ENCODE assay signal across 8 mouse cellular contexts in genomic region chr7:24883896-24884692, GRCm38 (mm10). TPM values are rescaled to one million over a fixed set of nuclear protein-coding genes. Genes with fewer than 3 reads are reported as not detected.
DNase-seq lines count a peak whose midpoint lies in the region; ATAC-seq lines count a peak whose summit lies in the region.

Gene Rps19, plus strand, starts transcription at chr7:24884371.

- WGBS in heart, embryonic 10.5 days: under 1% methylated on average over 57 of the region's 57 CpGs
- WGBS in kidney, embryonic 15.5 days: under 1% methylated on average over 57 of the region's 57 CpGs

- peak; percentile 98 to 99 for DNase-seq in B cell, adult 2 months
- DNase-seq in brain, adult 2 months (ENCODE audit: low read depth, low spot score): peak; percentile 100
- peak; percentile 99 for DNase-seq in heart, embryonic 10.5 days (ENCODE audit: low spot score)
- peak; percentile 99 for DNase-seq in liver
- DNase-seq in spleen, postnatal 4 days (ENCODE audit: low spot score in 2 of 2): peak; percentile 98 to 99

- H3K9me3 ChIP-seq in heart, embryonic 10.5 days: no peaks in the 10 kb centered on the region
- H3K9me3 ChIP-seq in kidney, embryonic 15.5 days (replicated peaks): no peaks in the 10 kb centered on the region

- H3K27me3 ChIP-seq in heart, embryonic 10.5 days (ENCODE audit: insufficient read depth, poor library complexity, severe bottlenecking): no peaks in the 10 kb centered on the region
- no peaks in the 10 kb centered on the region for H3K27me3 ChIP-seq in kidney, embryonic 15.5 days

- H3K4me3 ChIP-seq in heart, embryonic 10.5 days: peak within 1 kb of the TSS; percentile 91
- peak within 1 kb of the TSS; percentile 100 for H3K4me3 ChIP-seq in kidney, embryonic 15.5 days (replicated peaks)

- H3K4me2 ChIP-seq in kidney, embryonic 15.5 days: peak within 1 kb of the TSS; percentile 70

- H3K27ac ChIP-seq in heart, embryonic 10.5 days: peak within 1 kb of the TSS; percentile 99
- peak within 1 kb of the TSS; percentile 94 for H3K27ac ChIP-seq in kidney, embryonic 15.5 days

- peaks cover 38% of the 10 kb centered on the region for H3K36me3 ChIP-seq in heart, embryonic 10.5 days
- peaks cover 37% of the 10 kb centered on the region for H3K36me3 ChIP-seq in kidney, embryonic 15.5 days

- peak within 1 kb of the TSS; percentile 100 for H3K9ac ChIP-seq in kidney, embryonic 15.5 days

- peak; percentile 92 for ATAC-seq in erythroblast, adult 5-6 weeks (replicated peaks; ENCODE audit: low FRiP score, poor library complexity, severe bottlenecking)
- peak; percentile 95 for ATAC-seq in kidney, embryonic 15.5 days (replicated peaks; ENCODE audit: low FRiP score)
- ATAC-seq in monocyte, adult 5-6 weeks (replicated peaks; ENCODE audit: insufficient number of reproducible peaks, low FRiP score, low TSS enrichment, poor library complexity, severe bottlenecking): peak; percentile 89

- H3K4me1 ChIP-seq in heart, embryonic 10.5 days: peaks cover 18% of the 10 kb centered on the region
- peaks cover 50% of the 10 kb centered on the region for H3K4me1 ChIP-seq in kidney, embryonic 15.5 days

RNA-seq across cellular contexts. Expression of gene Rps19, which starts in this region (rescaled TPM):
- total RNA-seq in erythroblast, adult 5-6 weeks (2015; ENCODE audit: low replicate concordance): 474 and 634 TPM in 2 replicates
- total RNA-seq in erythroblast, adult 5-6 weeks (2017; ENCODE audit: low replicate concordance): 204 and 237 TPM in 2 replicates
- polyA plus RNA-seq in heart, embryonic 10.5 days (2016; fragmentation: Nextera tagmentation; extraction: Ambion mirVana): 1,532 and 1,854 TPM in 2 replicates
- 2,383 and 2,806 TPM in 2 replicates for polyA plus RNA-seq in kidney, embryonic 15.5 days (2015; fragmentation: Nextera tagmentation; extraction: Ambion mirVana)
- total RNA-seq in monocyte, adult 5-6 weeks (2017): 599 to 964 TPM (median 888 TPM) in 3 replicates

Comparison
In these comparisons a context has a peak if more than half of its experiments do, and no peak if none do; other contexts are left out.
1. Peak in every context shown above with its lines: DNase-seq, ATAC-seq, H3K4me3 ChIP-seq and H3K27ac ChIP-seq.